Mouse (Mus musculus) liver, adult 2 months (tissue): ENCODE results near the gene Rnf10. TPM values are rescaled to one million over a fixed set of nuclear protein-coding genes. Genes with fewer than 3 reads are reported as not detected.
A peak's percentile ranks its signal among the peaks of the same experiment; 100 is the strongest.

Experiments used
- DNase-seq: peaks from one replicate; pipeline ENCODE4 v3.0.0-alpha.2; 2011; ENCODE audit warnings: low read depth, low spot score; ENCODE audit errors: extremely low read depth
- H3K27ac ChIP-seq: fragments of 200-500 bp; replicated peaks from 2 replicates; pipeline ENCODE4 v1.5.1; 2012; ENCODE audit warnings: low read depth, mild to moderate bottlenecking, control low read depth, inconsistent platforms, low read length; ENCODE audit not compliant: insufficient read depth
- H3K27me3 ChIP-seq: fragments of 200-500 bp; 2 replicates; pipeline ENCODE4 v1.6.1; 2012; ENCODE audit warnings: mild to moderate bottlenecking, moderate library complexity, low read length, inconsistent platforms; ENCODE audit not compliant: control insufficient read depth, insufficient read depth
- H3K36me3 ChIP-seq: fragments of 200-500 bp; 2 replicates; pipeline ENCODE4 v1.6.1; 2012; ENCODE audit warnings: low read length, inconsistent platforms; ENCODE audit not compliant: control insufficient read depth, insufficient read depth
- H3K4me1 ChIP-seq: fragments of 200-500 bp; 2 replicates; pipeline ENCODE4 v1.6.1; 2011; ENCODE audit warnings: low read length; ENCODE audit not compliant: control insufficient read depth, insufficient read depth
- H3K4me3 ChIP-seq: fragments of 200-500 bp; 2 replicates; pipeline ENCODE4 v1.5.1; 2011; ENCODE audit warnings: low read depth, mild to moderate bottlenecking, control low read depth, low read length, moderate library complexity; ENCODE audit not compliant: insufficient read depth
- H3K79me2 ChIP-seq: fragments of 200-500 bp; 2 replicates; pipeline ENCODE4 v1.6.1; 2012; ENCODE audit warnings: inconsistent platforms, mild to moderate bottlenecking, low read length, moderate library complexity; ENCODE audit not compliant: control insufficient read depth, insufficient read depth
- H3K9ac ChIP-seq: fragments of 200-500 bp; 2 replicates; pipeline ENCODE4 v1.6.1; 2012; ENCODE audit warnings: low read depth, mild to moderate bottlenecking, control low read depth, inconsistent platforms, low read length
- CTCF ChIP-seq: fragments of 200-500 bp; IDR thresholded peaks from 2 replicates; pipeline ENCODE4 v1.5.1; 2011; ENCODE audit warnings: low read depth, low read length, control low read depth
- POLR2A ChIP-seq: fragments of 200-500 bp; IDR thresholded peaks from 2 replicates; pipeline ENCODE4 v1.6.1; 2011; ENCODE audit warnings: low read length, control low read depth; ENCODE audit not compliant: insufficient read depth; ENCODE audit errors: extremely low read depth
- WGBS: fragments of 180-500 bp; shearing (Covaris S2); methylation state at CpG from one replicate; pipeline ENCODE4 v1.1.7; 2018; 5-methylcytosine and 5-hydroxymethylcytosine counted together
- polyA plus RNA-seq: library from polyadenylated mRNA; depleted of rRNA; stranded (reverse); fragments of >200 nt; gene quantifications from 2 replicates; pipeline ENCODE4 v1.2.3, GENCODE M21; 2012; rRNA removed
- total RNA-seq: library from RNA; depleted of rRNA; stranded (reverse); fragments of >200 nt; gene quantifications from 2 replicates; pipeline ENCODE4 v1.2.3, GENCODE M21; 2014; rRNA removed

Rnf10 gene
- 32.1 and 42.9 TPM in 2 replicates for total RNA-seq
- polyA plus RNA-seq: 79.2 and 81.3 TPM in 2 replicates

- H3K36me3 ChIP-seq: peaks cover 3% of the 10 kb centered on the region; the same call in 1 of the 2 replicates
- peak within 1 kb of the TSS; percentile 86 for H3K27ac ChIP-seq
- DNase-seq: peak; percentile 84
- 12% methylated on average over 26 of the region's 26 CpGs for whole genome bisulfite sequencing
- H3K79me2 ChIP-seq: peaks cover 36% of the 10 kb centered on the region
- peak within 1 kb of the TSS; percentile 99 for H3K4me3 ChIP-seq
- no peaks in the 10 kb centered on the region for H3K27me3 ChIP-seq
- peak within 1 kb of the TSS; percentile 100 for H3K9ac ChIP-seq
- TF ChIP-seq CTCF: no peak
- TF ChIP-seq POLR2A: peak; percentile 98
- H3K4me1 ChIP-seq: peaks cover 22% of the 10 kb centered on the region
Observed at GRCm38 (mm10) chr5:115272812-115273548, at the start of gene Rnf10. Gene Rnf10 (minus strand): TSS chr5:115272898.

- Histone ChIP-seq H3K27me3 (no peaks in the 10 kb centered on the region), H3K79me2 (no peaks in the 10 kb centered on the region), H3K9ac (peak overlapping the region; percentile 3; the same call in 1 of the 2 replicates), H3K4me1 (0 out of 2 replicates have a peak, but pooled peaks cover 3% of the 10 kb centered on the region), H3K27ac (no peak overlapping the region), H3K36me3 (no peaks in the 10 kb centered on the region), H3K4me3 (peak overlapping the region; percentile 18)
- peak; percentile 21 for DNase-seq
- WGBS: 9% methylated on average over 22 of the region's 22 CpGs
- TF ChIP-seq POLR2A (no peak), CTCF (peak; percentile 28; the same call in 1 of the 2 replicates)
Observed at GRCm38 (mm10) chr5:115319004-115319940, 46.6 kb upstream of the Rnf10 start.

- no peak for TF ChIP-seq CTCF
- TF ChIP-seq POLR2A: no peak
- Histone ChIP-seq H3K36me3 (no peaks in the 10 kb centered on the region), H3K9ac (no peak overlapping the region), H3K27me3 (no peaks in the 10 kb centered on the region), H3K79me2 (no peaks in the 10 kb centered on the region), H3K4me1 (0 out of 2 replicates have a peak, but pooled peaks cover 3% of the 10 kb centered on the region), H3K4me3 (no peak overlapping the region), H3K27ac (no peak overlapping the region)
- 52% methylated on average over 10 of the region's 10 CpGs for WGBS
- no peak for DNase-seq
Observed at GRCm38 (mm10) chr5:115317645-115318328, 45.1 kb upstream of the Rnf10 start.

GRCm38 (mm10) chr5:115316968-115317644, 44.4 kb upstream of the Rnf10 start:
- no peaks in the 10 kb centered on the region for H3K79me2 ChIP-seq
- H3K4me1 ChIP-seq: 0 out of 2 replicates have a peak, but pooled peaks cover 3% of the 10 kb centered on the region
- H3K27me3 ChIP-seq: no peaks in the 10 kb centered on the region
- H3K36me3 ChIP-seq: no peaks in the 10 kb centered on the region
- DNase-seq: no peak
- WGBS: 54% methylated on average over 14 of the region's 14 CpGs
- H3K9ac ChIP-seq: no peak overlapping the region
- H3K4me3 ChIP-seq: no peak overlapping the region
- TF ChIP-seq CTCF: no peak
- TF ChIP-seq POLR2A: no peak
- H3K27ac ChIP-seq: no peak overlapping the region

GRCm38 (mm10) chr5:115313668-115313943, 40.9 kb upstream of the Rnf10 start:
- no peak for DNase-seq
- no peak for TF ChIP-seq POLR2A
- TF ChIP-seq CTCF: no peak
- Histone ChIP-seq H3K4me1 (no peaks in the 10 kb centered on the region), H3K27me3 (no peaks in the 10 kb centered on the region), H3K27ac (no peak overlapping the region), H3K36me3 (no peaks in the 10 kb centered on the region), H3K4me3 (no peak overlapping the region), H3K79me2 (no peaks in the 10 kb centered on the region), H3K9ac (no peak overlapping the region)
- WGBS: 92% methylated on average over 5 of the region's 5 CpGs
